Mouse (Mus musculus) C2C12 (cell line): ENCODE data around the gene Usp43.
A peak's percentile ranks its signal among the peaks of the same experiment; 100 is the strongest.

Experiments used
- CTCF ChIP-seq: IDR thresholded peaks from one replicate; pipeline ENCODE4 v1.5.1; 2011; ENCODE audit not compliant: control insufficient read depth, insufficient read depth, insufficient read length
- MYOG ChIP-seq: IDR thresholded peaks from one replicate; pipeline ENCODE4 v1.6.1; 2011; ENCODE audit not compliant: control insufficient read depth, insufficient read length; ENCODE audit errors: extremely low read depth
- USF1 ChIP-seq: IDR thresholded peaks from one replicate; pipeline ENCODE4 v1.6.1; 2011; ENCODE audit warnings: low read depth, mild to moderate bottlenecking, control low read depth, moderate library complexity

DNA sequence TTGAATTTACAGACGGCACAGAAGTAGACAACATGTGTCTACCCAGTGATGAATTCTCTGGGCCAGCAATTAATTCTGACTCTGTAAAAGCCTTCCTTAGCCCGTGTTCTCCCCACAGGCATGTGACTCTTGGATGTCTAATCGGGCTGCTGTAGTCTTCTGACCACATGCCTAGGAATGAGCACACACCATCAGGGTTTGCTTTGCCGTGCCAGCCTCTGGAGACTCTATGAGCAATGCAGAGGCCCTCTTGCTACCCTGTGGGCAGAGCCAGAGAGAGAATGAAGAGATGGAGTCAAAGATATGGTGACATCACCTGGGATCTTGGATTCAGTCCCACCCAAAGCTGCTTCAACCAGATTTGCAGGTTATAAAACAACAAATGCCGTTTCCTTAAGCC lies 10.9 kb downstream of the Usp43 start:
- TF ChIP-seq USF1 (peak; percentile 81), CTCF (no peak), MYOG (no peak)
